Mouse (Mus musculus) brain, embryonic 14.5 days (tissue): ENCODE measurements at regions not wholly inside any gene's neighbourhood (a gene's known extent, or its start where the extent isn't known, plus 50 kb on each side); places are given as distances from the start of the nearest gene placed in this dataset.

ENCODE experiments used
- DNase-seq: peaks from one replicate; pipeline ENCODE4 v3.0.0-alpha.2; 2011; ENCODE audit warnings: low read depth
- CTCF ChIP-seq: fragments of 200-500 bp; IDR thresholded peaks from 2 replicates; pipeline ENCODE4 v1.5.1; 2012; ENCODE audit warnings: inconsistent platforms, mild to moderate bottlenecking, moderate library complexity, borderline replicate concordance; ENCODE audit not compliant: insufficient read depth, insufficient read length; ENCODE audit errors: extremely low read depth
- POLR2A ChIP-seq: fragments of 200-500 bp; IDR thresholded peaks from 2 replicates; pipeline ENCODE4 v1.6.1; 2012; ENCODE audit warnings: mild to moderate bottlenecking, inconsistent platforms, borderline replicate concordance; ENCODE audit not compliant: poor library complexity, insufficient read depth, insufficient read length, severe bottlenecking; ENCODE audit errors: extremely low read depth

DNA sequence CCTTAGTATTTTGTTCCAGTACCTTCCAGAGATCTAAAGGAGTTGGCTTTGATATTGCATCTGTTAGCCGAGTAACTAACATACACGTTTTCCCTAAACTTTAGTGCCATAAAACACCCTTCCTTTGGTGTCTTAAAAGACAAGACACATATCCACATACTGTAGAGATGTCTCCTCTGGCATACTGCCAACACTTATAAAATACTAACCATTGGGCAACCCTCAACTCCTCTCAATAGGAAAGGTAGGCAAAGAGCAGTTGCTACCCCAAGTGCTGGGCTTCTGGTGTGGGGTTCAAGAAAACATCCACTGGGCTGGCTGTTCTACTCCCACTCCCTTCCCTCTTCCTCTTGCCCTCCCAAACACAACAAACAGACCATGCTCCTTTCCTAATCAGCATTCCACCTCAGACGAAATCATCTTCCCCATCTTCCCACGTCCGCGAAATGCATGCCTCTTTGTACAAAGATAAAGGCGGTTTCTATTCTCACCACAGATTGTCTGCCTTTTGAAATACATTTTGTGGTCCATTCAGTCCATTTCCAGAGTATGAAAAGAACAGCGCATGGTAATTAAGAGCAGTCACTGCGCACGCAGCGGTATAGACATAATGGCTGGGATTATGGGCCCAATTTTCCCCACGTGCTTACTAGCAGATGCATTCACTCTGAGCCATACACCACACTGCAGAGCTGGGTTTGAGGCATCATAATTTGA is 409.9 kb upstream of the Tenm4 start:
- TF ChIP-seq POLR2A (no peak), CTCF (no peak)
- peak; percentile 80 for DNase-seq

DNA sequence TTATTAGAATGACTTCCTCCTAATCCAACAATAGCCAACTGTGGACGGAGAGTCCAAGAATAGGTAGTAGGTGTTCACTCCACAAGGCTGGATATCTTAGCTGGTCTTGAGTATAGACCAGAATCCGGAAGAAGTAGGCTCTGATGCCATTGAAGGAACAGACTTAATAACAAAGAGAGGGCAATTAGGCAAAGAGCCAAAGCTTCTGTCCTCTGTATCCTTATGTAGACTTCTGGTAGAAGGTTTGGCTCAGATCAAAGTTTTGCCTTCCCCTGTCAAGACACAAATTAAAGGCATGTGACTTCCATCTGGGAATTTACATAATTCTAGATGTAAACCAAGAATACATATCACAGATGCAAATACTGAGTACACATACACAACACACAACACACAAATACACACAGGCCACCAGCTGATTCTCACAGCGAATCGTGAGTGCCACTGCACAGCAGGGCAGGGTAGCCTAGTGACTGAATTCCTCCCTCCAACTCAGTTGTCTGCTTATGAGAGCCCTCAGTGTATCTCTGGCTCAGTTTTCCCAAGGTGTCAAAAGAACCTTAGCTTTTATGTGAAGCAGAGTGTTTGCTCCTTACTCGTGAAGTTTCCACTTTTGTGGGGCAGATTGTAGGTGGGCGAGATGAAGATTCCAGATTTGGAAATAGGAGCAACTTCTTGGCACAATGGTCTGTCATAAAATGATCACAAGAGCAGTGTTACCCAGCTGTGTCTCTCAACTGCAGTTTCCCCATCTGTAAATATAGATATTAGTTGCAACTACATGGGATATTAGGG is 404.5 kb upstream of the Tenm4 start:
- DNase-seq: peak; percentile 59
- TF ChIP-seq POLR2A (no peak), CTCF (no peak)

- no peak for TF ChIP-seq POLR2A
- no peak for TF ChIP-seq CTCF
- no peak for DNase-seq
Measured at GRCm38 (mm10) chr7:95784523-95784922, 386.5 kb upstream of the Tenm4 start.

GRCm38 (mm10) chr7:95787543-95787942 is 383.5 kb upstream of the Tenm4 start:
- TF ChIP-seq POLR2A (no peak), CTCF (no peak)
- DNase-seq: peak; percentile 27

DNA sequence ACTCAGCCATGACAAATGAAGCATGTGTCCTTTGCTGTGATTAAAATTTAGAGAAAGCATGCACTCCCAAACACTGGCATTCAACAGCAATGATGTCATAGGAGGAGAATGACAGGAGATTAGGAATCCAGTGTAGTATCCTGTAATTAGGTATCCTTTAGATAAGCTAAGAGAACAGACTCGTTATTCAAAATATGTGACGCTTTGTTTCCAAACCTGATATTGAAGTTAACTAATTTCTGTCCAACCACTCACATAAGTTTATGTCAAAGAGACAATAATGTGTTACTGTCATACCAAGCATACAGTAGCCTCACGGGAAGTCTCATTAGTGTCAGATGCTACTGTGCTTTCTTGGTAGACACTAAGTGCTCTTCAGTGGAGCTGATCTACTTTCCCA is 383.1 kb upstream of the Tenm4 start:
- peak; percentile 33 for DNase-seq

DNA sequence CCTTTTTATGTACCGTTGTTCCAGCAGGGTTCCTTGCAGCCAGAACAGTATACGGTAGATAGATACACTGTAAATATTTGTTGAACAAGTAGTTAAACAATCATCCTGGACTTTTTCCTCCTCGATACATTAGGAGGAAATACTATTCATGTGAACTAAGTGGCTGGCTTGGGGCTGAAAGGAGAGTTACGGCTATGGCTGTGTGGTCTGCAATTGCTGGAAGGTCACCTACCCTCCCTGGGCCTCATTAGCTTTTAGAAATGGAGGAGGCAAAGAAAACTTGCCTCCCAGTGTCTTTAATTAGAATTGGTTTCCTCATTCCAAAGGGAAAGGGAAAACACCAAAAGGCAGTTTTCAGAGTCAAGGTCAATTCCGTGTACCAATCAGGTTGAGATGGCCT is 381.6 kb upstream of the Tenm4 start:
- no peak for DNase-seq
- TF ChIP-seq POLR2A (no peak), CTCF (no peak)

More for the DNA sequence above, 383.1 kb upstream of the Tenm4 start:
- no peak for TF ChIP-seq CTCF
- no peak for TF ChIP-seq POLR2A

- DNase-seq: no peak
Measured at GRCm38 (mm10) chr7:95799022-95799421, 372.0 kb upstream of the Tenm4 start.

GRCm38 (mm10) chr7:95809626-95810025 is 361.4 kb upstream of the Tenm4 start:
- no peak for TF ChIP-seq CTCF
- no peak for TF ChIP-seq POLR2A
- no peak for DNase-seq

More at GRCm38 (mm10) chr7:95799022-95799421, 372.0 kb upstream of the Tenm4 start:
- TF ChIP-seq POLR2A (no peak), CTCF (no peak)

- TF ChIP-seq CTCF (no peak), POLR2A (no peak)
- peak; percentile 51 for DNase-seq
Measured at GRCm38 (mm10) chr7:95810096-95810495, 360.9 kb upstream of the Tenm4 start.

DNA sequence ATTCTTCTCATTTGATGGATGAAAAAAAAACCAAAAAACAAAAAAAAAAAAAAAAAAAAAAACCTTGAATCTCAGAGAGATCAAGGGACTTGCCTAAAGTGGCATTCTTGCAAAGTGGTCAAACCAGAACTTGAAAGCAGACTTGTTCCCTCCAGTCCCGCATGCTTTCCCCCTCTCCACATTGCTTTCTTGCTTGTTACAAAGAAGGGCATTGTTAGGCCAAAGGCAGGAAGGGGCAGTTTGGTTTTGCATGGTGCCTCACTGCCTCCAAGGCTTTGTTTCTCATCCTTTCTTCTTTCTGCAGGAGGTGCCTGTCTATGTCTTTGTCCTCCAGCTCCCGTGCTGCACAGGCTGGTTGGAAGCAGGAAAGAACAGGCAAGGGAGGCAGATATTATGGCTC is 356.2 kb upstream of the Tenm4 start:
- peak; percentile 54 for DNase-seq

GRCm38 (mm10) chr7:95823539-95823938 is 347.5 kb upstream of the Tenm4 start:
- no peak for TF ChIP-seq CTCF
- TF ChIP-seq POLR2A: no peak
- peak; percentile 59 for DNase-seq

More for the DNA sequence above, 356.2 kb upstream of the Tenm4 start:
- TF ChIP-seq CTCF (no peak), POLR2A (no peak)
